Mouse (Mus musculus) testis, adult 10 weeks (tissue): Measurements from ENCODE around the gene Urgcp. TPM values are rescaled to one million over a fixed set of nuclear protein-coding genes. Genes with fewer than 3 reads are reported as not detected.

Source experiments
- polyA plus RNA-seq: library from polyadenylated mRNA; stranded (reverse); fragments of 350-450 nt; fragmentation: Illumina TruSeq; extraction: RNeasy Lipid Tissue Mini Kit (QIAGEN cat#74804); gene quantifications from one replicate; pipeline ENCODE4 v1.2.3, GENCODE M21; 2014; ENCODE audit warnings: low read depth, low replicate concordance

The Urgcp gene
- 2.2 TPM for polyA plus RNA-seq

DNA sequence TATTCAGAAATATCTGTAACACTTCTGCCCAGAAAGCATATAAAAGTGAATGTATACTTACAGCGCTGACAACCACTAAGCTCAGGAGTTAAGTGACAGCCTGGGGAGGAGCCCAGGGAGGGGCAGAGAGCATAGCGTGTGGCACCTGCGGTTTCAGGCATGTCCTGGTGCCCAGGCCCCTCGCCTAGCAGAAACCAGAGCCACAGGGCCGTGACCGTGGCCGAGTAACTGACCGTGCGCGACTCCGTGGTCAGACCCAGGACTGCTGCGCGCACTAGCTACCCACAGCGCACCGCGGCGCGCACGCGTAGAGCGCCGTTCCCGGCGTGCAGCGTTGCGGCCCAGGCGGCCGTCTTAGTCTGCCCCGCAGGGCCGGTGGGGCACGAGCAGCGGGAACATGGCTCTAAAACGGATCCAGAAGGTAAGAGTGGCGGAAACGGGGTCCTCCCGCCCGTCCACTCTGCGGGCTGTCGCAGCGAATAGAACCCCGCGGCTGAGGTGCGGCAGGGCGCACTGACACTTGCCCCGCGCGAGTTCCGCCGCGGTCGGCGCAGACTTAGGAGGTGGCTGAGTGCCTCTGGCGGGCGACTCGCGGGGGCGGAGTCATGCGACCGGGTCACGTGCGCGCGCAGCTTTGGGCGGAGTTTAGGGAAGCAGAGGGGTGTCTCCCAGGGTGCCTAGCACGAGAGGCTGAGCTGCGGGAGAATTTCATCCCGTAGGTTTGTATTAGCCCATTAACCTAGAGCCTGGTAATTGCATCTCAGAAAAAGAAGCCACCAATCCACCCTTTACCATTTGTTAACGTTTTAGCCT is at the start of gene Urgcp:
Gene Urgcp, minus strand, starts transcription at position 557 of the 813 bp plus-strand sequence.

DNA sequence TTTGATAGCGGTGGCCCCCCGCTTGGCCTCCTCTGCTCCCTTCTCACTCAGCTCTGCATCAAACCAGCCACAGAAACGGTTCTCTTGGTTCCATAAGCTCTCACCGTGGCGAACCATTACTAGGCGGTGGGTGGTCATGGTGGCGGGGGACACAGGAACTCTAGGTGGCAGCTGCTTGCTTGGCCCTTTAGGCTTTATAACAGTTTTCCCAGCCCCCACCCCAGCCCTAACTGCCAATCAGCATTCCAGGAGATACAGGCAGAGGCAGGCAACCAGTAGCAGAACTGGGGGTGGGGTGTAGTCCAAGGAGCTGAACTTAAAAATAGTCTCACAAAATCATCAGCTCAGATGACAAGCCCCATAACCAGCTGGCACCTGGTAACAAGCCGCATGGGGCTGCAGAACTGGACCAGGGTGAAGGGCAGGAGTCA is 41.4 kb upstream of the Urgcp start, which contains the start of gene Pgam2:
Gene Pgam2, minus strand, starts transcription at position 183 of the 431 bp plus-strand sequence.

DNA sequence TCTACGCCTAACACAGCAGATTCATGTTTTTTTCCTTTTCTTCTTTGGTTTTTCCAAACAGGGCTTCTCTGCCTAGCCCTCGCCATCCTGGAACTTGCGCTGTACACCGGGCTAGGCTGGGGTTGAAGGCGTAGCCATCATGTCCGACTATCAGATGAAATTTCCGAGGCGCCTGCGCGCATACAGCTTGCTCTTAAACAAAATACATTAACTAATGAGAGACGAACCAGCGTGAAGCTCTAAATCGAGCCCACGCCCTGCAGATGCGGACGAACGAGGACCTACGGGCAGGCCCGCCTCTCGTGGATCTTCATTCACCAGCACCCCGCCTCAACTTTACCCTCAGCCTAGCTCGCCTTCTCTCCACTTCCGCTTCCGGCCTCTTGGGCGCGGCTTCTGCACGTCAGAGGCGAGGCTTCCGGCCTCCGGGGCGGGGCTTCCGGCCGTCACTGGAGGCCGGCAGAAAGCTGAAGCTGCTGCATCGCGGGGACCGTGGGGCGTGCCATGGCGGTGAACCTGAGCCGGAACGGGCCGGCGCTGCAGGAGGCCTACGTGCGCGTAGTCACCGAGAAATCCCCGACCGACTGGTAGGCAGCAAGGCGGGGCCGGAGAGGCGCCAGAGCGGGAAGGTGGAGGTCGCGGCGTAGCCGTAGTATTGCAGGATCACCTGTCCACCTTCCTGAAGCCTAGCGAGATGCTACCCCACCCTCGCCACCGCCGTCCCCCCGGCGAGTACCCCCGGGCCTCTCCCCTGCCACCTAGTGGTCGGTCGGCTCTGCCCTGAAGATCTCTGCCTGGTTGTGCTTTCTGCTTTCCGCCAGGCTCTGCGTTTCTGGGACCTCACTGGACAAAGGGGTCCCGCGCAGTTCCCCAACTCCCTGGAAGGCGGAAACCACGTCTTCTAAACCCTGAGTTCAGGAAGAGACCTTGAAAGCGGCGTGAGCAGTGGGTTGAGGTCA is 26.2 kb upstream of the Urgcp start, which contains the start of gene Dbnl:
Gene Dbnl, plus strand, starts transcription at position 433 of the 959 bp plus-strand sequence.

DNA sequence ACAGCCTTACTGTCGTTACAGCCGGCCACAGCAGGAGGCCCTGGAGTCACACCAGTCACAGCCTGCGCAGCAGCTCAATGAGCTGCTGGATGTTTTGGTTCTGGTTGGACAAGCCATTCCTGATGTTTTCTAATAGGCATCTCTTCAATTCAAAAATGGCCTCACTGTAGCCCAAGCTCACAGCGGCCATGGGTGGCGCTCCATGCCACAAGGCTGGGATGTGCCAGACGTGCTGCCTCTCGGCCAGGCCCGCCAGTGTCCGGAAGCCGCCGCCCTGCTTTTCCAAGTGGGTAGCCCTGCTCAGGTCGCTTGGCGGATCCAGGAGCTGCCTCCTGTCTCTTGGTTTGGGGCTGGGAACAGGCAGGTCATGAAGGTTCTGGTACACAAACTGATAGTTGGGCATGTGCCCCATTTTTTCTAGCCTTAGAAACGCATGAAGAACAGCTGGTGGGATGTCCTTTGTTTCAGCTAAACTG is 46.5 kb downstream of the Urgcp start, which contains the start of gene Mrps24:
Gene Mrps24, minus strand, starts transcription at position 51 of the 476 bp plus-strand sequence.

Other genes with a start within 250 kb of the Urgcp start
- 12.2 TPM for gene Xbp1, start 241.7 kb downstream of the Urgcp start, polyA plus RNA-seq
- gene Ccdc117, start 220.2 kb downstream of the Urgcp start, polyA plus RNA-seq, result 115 TPM
- gene Ankrd36, start 192.7 kb downstream of the Urgcp start, polyA plus RNA-seq, result 182 TPM
- gene Mrps24, start 46.7 kb downstream of the Urgcp start, polyA plus RNA-seq, result 2.4 TPM
- 2.0 TPM for gene Dbnl, start 26.1 kb upstream of the Urgcp start, polyA plus RNA-seq
- 10.2 TPM for gene Pgam2, start 41.4 kb upstream of the Urgcp start, polyA plus RNA-seq
- 0.11 TPM for gene Polm, start 75.6 kb upstream of the Urgcp start, polyA plus RNA-seq
- gene Aebp1, start 99.6 kb upstream of the Urgcp start, polyA plus RNA-seq, result 0.69 TPM
- 0.45 TPM for gene Pold2, start 115.9 kb upstream of the Urgcp start, polyA plus RNA-seq
- not detected for gene Myl7, start 136.4 kb upstream of the Urgcp start, polyA plus RNA-seq
- 0.24 TPM for gene Gck, start 187.7 kb upstream of the Urgcp start, polyA plus RNA-seq
- gene Ykt6, start 193.3 kb upstream of the Urgcp start, polyA plus RNA-seq, result 27.7 TPM